Mouse (Mus musculus): ENCODE measurements around the gene D5Ertd579e.
A peak's percentile ranks its signal among the peaks of the same experiment; 100 is the strongest.
"Not testable (repeated sequence)": the region's sequence is repeated elsewhere in the genome, so short reads cannot be mapped to it uniquely, and the experiment has no call there.

Gene D5Ertd579e

DNA sequence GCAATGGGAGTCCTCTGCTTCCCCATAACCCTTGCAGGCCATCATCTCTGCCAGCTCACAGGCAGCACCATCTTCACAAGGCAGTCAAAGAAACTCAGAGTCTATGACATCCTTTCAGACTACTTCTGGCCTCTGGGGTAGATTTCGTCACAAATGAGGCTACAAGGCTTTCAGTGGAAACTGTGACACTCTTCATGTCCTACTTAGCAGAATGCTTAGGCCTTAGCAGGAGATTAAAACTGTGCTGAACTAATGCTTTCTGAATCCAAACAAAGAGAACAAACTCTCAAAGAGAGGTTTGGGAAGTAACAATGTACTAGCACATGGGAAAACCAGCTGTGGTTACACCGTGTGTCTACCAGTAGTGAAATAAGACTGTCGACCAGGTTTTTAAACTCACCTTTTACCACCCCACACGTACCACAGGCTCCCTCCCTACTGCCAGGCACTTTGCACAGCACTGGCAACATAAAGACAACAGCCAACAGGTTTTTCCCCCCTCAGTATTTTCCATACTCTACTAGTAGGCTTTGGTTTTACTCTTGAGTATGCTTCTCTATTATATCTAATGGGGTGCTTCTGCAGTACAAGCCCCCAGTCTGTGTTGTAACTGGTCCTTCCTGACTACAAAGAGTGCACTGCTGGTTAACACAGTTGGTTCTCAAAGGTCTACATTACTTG lies 15.8 kb downstream of the D5Ertd579e start:
- no peak for DNase-seq

DNA sequence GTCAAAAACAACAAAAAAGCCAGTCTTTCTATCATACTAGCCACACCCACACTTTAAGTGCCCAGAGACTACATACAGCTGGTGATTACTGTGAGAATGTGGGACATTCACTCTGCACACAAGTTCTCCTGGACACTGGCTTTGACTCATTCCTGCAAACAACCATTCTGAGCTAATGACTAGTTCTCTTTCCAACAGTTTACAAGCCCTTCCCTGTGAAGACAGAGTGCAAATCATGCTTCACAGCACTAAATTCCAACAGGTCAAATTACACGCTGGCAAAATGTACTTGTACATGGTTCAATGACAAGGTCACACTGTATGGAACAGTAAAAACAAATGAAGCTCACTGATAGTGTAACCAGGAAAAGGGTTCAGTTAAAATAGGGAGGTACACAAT lies 17.0 kb downstream of the D5Ertd579e start:
- no peak for DNase-seq

DNA sequence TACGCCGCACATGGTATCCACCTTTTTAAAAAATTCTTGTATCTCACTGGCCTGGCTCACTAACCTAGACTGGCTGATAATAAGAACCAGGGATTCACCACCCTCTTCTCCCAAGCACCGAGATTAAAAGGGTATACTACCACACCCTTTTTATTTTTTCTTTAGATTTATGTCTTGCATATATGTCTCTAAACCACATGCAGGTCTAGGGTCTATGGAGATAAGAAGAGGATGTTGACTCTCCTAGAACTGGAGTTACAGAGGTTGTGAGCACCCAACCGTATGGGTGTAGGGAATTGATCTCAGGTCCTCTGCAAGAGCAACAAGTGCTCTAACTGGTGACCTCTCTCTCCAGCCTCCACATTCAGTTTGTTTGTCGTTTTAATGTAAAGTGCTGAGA lies 17.9 kb downstream of the D5Ertd579e start:
- DNase-seq = no peak

DNA sequence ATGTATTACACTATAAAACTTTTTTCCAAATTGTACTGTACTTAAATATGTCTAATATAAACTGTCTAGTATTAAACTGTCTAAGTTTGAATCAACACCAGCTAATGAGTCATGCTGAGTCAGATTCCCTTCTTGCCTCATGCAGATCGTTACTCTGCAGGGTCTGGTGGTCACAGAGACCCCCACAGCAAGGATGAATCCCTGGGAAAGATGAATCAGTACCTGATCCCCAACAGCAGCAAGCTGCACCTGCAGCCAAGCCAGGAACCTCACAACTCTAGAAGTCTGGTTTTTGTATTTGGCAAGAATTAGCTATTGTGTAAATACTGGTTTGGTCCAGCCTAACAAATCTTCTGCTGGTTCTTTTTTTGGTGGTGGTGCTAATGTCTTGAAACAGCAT lies 20.4 kb downstream of the D5Ertd579e start:
- DNase-seq = no peak

DNA sequence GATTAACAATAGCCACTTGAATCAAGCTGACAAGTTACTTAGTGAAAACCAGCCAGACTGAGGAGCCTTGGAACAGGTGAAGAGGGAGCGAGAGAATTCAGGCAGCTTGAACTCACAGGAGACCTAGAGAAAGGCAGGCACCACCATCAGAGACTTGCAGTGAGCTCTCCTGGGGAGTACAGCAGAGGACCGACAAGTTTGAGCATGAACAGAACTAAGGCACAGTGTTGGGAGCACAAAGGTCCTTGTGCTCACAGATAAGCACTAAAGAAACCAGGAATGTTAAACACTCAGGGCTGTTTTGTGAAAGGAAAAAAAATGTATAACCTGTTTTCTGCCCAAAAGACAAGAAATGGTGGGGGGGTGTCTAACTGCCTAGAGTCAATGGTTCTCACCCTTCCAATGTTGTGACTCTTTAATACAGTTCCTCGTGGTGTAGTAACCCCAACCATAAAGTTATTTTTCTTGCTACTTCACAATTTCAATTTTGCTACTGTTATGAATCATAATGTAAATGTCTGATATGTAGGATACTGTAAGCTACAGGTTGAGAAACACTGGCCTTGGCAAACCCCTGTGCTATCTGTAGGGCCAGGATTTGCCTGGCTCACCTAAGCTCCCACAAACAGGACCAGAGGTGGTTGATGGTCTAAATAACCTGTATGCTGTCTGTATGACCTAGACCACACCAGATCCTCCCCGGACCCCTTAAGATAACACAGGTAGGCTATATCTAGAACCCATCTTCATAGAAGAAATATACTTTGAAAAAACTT lies 21.0 kb downstream of the D5Ertd579e start:
- DNase-seq = no peak

DNA sequence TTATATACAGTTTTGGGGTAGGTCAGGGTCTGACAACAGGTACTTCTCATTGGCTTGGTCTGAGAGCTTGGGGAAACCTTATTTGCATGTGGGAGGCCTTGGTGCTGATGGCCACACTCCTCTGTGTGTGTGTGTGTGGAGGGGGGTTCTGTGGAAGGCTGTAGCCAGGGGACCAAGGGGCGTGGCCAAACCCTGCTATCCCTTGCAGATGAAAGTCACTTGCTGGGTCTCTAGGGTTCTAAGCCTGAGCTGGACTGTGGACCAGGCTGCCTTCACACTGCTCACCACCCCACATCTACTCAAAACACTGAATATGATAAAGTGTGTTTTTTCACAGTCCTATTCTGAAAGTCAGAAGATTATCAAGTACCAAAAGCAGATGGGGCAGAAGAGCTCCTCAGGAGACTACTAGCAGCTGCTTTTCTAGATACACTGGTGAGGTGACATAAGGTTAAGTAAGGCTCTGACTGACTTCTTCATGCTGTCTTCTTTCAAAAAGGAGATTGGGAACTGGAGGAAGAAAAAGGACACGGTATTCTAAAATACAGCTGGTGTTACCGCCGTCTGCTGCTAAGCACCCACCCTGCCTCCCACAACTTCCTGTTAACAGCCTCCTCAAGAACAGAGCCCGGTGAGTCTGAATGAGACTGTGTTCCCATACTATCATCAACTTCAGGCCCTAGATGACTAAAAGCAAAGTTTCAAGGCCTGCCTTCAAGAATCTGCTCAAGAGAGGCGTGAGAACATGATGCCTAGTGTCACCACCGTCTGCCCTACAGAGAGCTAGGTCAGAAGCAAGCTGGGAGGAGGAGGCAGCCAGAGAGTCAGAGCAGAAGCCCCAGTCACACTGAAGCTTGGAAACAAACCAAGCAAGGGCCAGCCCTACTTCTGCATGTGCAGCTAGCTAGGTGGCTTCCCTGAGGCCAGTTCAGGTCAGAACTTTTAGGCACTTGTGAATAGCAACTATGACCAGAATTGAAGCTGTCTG lies 26.5 kb downstream of the D5Ertd579e start:
- DNase-seq = no peak

DNA sequence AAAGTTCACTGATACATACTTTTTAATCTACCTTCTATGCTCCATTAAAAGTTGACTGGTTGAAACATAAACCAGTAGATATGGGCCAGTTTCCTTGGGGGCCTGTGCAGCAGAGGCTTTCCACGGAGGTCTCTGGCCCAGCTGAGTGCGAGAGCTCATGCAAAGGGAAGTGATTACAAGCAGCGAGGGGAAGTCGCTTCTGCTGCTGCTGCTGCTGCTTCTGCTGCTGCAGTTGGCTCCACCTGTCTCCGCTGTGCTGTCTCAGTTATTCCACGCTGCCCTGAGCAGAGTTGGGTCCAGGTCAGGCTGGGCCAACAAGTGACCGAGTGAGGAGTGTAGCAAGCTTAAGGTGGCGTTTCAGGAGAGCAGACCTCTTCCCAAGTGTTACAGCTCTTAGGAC lies 27.3 kb downstream of the D5Ertd579e start:
- no peak for DNase-seq

DNA sequence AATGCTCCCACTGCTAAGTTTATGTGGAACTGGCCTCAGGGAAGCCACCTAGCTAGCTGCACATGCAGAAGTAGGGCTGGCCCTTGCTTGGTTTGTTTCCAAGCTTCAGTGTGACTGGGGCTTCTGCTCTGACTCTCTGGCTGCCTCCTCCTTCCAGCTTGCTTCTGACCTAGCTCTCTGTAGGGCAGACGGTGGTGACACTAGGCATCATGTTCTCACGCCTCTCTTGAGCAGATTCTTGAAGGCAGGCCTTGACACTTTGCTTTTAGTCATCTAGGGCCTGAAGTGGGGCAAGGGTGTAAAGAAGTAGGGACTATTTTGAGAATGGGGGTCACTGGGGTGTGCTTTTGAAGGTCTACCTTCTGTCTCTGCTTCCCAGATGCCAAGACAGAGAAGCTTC lies 27.8 kb downstream of the D5Ertd579e start:
- not testable (repeated sequence) for DNase-seq

DNA sequence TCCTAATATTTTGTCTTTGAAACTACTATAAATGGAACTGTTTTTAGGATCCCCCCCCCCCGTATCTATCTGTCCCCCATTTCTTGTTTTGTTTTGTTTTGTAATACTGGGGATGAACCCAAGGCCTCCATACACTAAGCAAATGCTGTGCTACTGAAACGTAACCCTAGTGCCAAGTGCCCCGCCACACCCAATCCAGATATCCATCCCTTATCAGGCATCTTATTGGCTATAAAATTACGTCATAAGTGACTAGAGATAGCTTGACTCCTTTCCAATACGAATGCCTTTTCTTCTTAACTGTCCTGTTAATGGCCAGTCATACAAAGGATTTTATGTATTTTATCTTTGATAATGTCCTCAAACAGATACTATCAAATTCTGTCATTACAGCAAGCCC lies 28.7 kb downstream of the D5Ertd579e start:
- no peak for DNase-seq

DNA sequence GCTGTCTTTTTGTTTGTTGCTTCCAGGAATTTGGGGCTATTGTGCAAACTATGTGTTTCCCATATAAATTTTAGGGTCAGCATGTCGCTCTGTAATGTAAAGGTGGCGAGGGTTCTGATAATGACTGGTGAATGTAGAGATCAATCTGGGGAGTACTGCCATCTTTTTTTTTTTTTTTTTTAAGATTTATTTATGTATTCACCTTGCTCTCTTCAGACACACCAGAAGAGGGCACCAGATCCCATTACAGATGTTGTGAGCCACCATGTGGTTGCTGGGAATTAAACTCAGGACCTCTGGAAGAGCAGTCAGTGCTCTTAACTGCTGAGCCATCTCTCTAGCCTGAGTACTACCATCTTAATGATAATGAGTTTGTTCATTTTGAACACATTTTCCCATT lies 29.1 kb downstream of the D5Ertd579e start:
- not testable (repeated sequence) for DNase-seq

DNA sequence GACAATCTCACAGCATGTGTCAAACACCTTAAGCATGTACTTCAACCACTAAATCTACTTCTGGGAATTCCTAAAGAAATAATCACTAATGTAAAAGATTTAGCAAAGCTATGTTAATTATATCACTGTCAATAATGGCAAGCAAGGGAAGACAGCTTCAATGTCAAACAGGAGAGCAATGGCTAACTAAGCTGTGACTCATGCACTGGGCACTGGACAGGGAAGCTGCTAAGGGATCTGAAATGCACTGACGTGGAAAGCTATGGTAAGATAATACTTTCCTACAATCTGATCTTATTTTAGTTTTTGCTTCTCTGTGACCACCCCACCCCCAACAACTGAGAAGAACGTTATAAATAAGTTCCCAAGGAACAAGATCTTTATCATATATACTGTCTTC lies 32.5 kb downstream of the D5Ertd579e start:
- no peak for DNase-seq

DNA sequence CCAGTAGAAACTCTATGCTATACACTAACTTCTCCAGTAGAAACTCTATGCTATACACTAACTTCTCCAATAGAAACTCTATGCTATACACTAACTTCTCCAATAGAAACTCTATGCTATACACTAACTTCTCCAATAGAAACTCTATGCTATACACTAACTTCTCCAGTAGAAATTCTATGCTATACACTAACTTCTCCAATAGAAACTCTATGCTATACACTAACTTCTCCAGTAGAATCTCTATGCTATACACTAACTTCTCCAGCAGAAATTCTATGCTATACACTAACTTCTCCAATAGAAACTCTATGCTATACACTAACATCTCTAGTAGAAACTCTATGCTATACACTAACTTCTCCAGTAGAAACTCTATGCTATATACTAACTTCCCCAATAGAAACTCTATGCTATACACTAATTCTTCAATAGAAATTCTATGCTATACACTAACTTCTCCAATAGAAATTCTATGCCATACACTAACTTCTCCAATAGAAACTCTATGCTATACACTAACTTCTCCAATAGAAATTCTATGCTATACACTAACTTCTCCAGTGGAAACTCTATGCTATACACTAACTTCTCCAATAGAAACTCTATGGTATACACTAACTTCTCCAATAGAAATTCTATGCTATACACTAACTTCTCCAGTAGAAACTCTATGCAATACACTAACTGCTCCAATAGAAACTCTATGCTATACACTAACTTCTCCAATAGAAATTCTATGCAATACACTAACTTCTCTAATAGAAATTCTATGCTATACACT lies 34.7 kb downstream of the D5Ertd579e start:
- DNase-seq = not testable (repeated sequence)

DNA sequence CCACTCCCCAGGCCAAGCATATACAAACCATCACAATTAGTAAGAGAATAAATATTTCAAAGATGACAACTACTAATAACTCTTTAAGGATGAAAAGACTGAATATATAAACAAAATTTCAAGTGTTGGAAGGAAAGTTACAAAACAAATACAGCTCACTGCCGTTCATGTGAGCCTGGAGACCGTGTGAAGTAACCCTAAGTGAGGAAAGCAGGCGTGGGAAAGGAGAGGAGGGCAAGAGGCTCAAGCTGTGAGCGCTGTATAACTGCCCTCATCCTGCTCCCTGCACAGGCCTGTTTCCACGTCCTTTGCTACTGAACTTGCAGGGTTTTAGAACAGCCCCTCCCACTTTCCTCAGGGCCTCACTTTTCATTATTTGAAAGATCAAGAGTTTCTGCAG lies 70.2 kb downstream of the D5Ertd579e start:
- DNase-seq = no peak

DNA sequence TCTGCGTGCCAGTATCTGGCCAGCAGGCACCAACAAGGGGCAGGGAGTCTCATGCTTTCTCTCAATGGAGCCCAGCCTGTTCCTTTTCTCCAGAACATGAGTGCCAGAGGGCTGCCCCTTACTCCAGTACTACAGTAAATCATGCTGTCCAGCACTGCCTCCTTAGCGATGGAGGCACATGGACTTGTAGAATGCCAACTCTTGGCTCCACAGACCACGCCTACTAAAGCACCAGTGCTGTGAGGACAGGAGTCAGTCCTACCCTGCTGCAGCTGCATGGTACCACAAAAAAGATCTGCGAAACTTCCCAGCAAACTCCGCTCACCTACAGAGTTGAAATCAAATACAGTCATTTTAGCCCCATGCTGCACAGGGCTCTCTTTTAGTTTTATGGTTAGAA lies 72.2 kb downstream of the D5Ertd579e start:
- no peak for DNase-seq

DNA sequence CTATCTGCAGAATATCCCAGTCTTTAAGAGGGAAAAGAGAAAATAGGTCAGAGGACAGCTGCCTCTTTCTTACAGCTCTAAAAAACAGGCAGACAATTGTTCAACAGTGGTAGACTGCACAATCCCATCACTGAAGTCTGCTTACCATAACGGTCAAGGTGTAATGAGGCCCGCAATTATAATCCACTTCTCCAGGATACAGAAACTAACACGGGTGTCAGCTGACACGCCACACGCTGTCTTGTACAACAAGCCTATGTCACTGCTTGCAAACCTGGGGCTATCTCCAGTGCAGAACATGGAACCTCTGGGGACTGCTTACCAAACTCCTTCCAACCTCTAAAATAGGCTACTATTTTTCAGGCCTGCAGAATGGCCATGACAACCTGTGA lies 74.8 kb downstream of the D5Ertd579e start:
- no peak for DNase-seq

DNA sequence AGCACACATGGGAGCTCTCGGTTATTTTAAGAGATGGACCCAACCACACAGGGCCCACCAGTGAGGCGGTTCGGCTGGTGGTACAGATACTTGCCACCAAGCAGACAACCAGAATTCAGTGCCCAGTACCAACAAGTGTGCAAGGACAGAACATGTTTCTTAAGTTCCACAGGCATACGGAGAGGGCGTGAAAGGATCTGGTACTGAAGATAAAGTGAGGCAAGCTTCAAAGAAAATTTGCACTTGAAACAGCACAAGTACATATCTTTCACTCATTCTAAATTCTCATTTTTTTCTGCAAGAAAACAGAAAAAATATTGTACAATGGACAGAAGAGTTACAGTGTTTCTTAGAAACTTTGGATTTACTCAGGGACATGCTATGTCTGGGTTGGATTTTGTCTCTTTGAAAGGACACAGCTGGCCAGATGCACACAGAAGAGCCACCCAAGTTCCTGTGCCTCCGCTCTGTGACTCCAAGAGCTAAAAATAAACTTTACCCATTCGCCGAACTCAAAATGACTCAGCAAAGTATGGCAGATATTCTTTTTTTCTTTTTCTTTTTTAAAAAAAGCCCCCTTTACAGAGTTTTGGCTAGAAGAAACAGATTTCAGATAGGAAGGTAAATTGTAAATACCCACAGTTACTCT lies 75.3 kb downstream of the D5Ertd579e start:
- DNase-seq = no peak

DNA sequence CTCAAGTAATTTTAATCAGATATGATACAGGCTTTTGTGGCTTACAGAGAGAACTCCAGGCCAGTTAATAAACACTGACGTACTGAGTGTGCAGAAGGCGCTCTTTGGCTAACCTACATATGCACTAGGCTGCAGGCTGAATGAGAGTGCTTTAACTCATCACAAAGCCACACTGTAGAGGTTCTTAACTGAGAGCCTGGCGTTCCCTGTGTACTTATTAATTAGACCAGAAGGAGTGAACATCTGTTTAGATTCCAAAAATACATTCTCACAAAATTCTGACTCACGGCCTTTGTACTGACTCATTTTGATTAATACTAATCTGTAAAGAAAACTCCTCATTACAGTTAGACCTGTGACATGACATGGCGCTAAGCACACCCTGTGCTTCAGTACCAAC lies 76.9 kb downstream of the D5Ertd579e start:
- DNase-seq = no peak

DNA sequence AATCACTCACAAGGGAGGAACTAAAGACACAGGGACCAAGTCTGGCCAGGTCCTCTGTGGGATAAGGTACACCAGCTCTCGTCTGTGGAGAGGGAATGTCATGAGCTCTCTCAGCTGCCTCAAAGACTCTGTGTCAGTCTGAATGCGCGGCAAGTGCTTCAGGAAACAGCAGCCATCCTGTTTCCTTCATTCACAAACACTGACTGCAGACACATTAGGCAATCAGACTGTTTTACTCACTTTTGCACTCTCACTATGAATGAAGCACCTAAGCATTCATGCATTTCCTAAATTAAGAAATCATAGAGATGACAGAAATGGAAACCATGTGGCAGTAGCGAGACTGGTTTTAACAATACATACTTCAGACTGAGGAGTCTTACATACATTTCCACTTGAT lies 77.5 kb downstream of the D5Ertd579e start:
- no peak for DNase-seq

DNA sequence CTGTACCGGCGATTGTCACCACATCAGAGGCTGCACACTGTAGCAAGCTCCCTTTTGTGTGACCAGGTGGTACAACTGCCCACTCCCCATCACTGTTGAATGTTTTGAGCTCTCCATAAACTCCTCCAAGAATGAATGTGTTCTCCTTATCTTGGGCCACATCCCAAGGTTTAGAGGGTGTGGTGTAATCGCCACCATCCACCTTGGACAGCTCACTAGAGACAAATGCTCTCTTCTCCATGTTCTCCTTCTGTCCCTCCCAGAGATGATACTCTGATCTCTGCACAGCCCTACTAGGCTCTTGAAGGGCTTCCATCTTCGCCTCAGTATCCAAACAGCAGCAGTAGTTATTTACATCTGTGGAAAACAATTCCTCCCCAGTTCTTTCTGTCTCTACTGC lies 81.7 kb downstream of the D5Ertd579e start:
- no peak for DNase-seq

DNA sequence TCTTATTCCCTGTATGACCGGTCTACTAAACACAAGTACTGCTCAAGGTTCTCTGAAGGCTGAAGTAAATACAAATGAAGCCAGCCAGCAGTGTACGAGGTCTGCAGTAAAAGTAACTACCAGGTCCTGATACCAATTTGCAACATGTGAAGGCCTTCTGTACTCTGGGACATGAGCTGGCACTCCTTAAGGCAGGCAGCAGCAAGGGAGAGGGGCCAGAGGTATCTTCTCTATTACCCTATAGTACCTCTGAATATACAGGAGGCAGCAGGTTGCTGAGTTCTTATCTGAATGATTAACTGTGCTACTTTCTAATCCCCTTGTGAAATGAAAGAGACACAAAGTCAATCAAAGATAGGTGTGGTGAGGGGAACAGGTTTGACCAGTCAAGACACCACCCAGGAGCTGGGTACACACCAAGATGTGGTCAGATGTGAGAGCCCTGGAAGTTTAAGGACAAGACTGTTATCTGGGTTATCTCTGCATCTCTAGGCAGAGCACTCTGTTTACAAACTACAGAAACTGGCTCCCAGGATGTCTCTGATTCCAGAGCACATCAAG lies 86.8 kb downstream of the D5Ertd579e start:
- no peak for DNase-seq

DNA sequence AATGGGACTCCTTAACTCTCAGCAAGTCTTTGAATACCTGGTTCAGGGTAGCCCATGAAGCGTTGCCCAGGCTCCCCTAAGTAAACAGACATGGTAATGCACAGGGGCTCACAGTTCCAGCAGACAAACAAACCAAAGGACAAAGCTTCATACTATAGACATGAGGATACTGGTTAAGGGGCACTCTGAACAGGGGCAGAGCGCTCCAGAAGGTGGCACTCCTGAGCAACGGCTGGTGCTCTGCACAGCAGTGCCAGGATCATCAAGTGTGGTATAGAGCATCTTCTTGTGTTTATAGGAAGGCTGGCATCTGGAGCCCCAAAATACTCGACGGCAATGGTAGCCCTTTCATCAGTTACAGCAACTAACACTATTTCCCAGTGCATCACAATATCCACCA lies 92.8 kb downstream of the D5Ertd579e start:
- DNase-seq = peak; percentile 45

DNA sequence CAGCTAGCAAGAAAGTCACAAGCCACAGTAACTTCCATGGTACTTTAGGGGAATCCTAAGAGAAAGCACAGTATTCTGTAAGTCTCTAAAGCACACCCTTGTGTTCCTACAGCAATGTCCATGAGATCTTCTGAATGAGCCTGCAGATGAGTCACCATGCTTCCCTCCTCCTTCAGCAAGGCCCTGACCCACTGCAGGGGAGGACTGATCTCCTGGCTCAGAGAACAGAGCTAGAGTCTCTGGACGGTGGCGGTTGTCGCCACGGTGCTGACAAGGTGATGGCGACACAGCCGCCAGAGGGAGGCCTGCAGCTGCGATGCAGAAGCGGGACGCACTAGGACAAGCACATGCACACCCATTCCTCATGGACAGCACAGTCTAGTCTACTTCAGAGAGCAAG lies 93.8 kb downstream of the D5Ertd579e start:
- DNase-seq = no peak
